Mouse (Mus musculus) megakaryocyte, embryonic 14.5 days (primary cell): ENCODE results near the gene Olfr435.

Experiments used
- FLI1 ChIP-seq: IDR thresholded peaks from 2 replicates; pipeline ENCODE4 v1.6.1; 2012; ENCODE audit warnings: low read length, inconsistent platforms, mixed read lengths
- GATA1 ChIP-seq: IDR thresholded peaks from 3 replicates; pipeline ENCODE4 v1.6.1; 2012; ENCODE audit warnings: mixed read lengths, low read length, inconsistent platforms, borderline replicate concordance

GRCm38 (mm10) chr6:43205355-43205754 is 8.4 kb downstream of the Olfr435 start:
- no peak for TF ChIP-seq GATA1
- TF ChIP-seq FLI1 = no peak
